In the genomic region with DNA sequence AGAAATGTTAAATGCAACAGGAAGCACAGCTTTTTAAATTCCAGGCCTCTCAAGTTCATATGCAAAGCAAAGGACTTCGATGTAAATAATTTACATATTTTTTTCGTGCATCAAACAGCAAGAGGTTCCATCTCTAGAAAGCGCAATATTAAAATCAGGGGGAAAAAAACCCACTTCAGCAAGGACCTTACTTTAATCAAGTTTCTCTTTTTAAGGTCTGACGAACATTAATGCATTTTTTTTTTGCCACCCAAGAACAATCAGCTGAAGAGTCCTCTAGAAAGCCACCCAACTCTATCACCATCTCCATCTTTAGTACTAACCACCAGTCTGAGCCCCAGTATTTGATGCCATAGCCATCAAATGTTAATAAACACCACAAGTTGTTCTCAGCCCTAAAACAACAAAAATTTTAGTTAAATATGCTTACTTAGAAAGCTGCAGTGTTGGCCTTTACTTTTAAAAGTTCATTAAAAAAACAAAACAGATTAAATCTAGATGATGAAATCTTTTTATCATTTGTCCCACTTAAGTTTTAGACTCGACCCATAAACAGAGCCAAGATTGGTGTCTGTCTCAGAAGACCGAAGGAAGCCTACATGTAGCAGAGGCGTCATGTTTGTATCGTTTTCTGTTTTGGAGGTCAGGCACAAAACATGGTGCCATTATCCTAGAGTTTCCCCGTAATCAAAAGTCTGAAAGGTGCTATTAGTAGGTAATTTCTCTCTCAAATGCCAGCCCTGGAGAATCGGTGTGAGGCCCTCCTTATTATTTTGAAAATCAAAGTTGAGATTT, we compare ENCODE assay signal across 8 mouse cellular contexts. TPM values are rescaled to one million over a fixed set of nuclear protein-coding genes. Genes with fewer than 3 reads are reported as not detected.
A peak's percentile ranks its signal among the peaks of the same experiment; 100 is the strongest.
DNase-seq lines count a peak whose midpoint lies in the region; ATAC-seq and TF ChIP-seq lines count a peak whose summit lies in the region.

No protein-coding gene starts in this region.

- H3K4me2 ChIP-seq in heart, postnatal 0 days (ENCODE audit: low read depth, low read length) = peak overlapping the region; percentile 75
- peak overlapping the region; percentile 83 for H3K4me2 ChIP-seq in forebrain, postnatal 0 days (ENCODE audit: low read depth)

- in situ Hi-C loops in ES-E14 (cut with MboI; ENCODE audit: low sequenced_read_pairs in 2 of 2, unreplicated experiment in 2 of 2) = no loop called here

- 24% methylated on average over 10 of the region's 10 CpGs for WGBS in heart, postnatal 0 days
- 40% methylated on average over 10 of the region's 10 CpGs for WGBS in forebrain, postnatal 0 days
- 66% methylated on average over 10 of the region's 10 CpGs for WGBS in midbrain, embryonic 10.5 days

- H3K9ac ChIP-seq in heart, postnatal 0 days (replicated peaks; ENCODE audit: low read depth, low read length) = peak overlapping the region; percentile 98
- peak overlapping the region; percentile 88; the same call in 1 of the 2 replicates for H3K9ac ChIP-seq in ES-E14 (ENCODE audit: insufficient read depth, low read depth, low read length, poor library complexity, severe bottlenecking)
- H3K9ac ChIP-seq in forebrain, postnatal 0 days = peak overlapping the region; percentile 95

- no peak for ATAC-seq in heart, postnatal 0 days (ENCODE audit: insufficient read depth, low read depth)
- ATAC-seq in forebrain, postnatal 0 days = no peak

- no peaks in the 10 kb centered on the region for H3K9me3 ChIP-seq in heart, postnatal 0 days (replicated peaks; ENCODE audit: control insufficient read depth, low read length)
- H3K9me3 ChIP-seq in ES-E14 (ENCODE audit: control insufficient read depth, insufficient read depth, low read depth, low read length) = no peaks in the 10 kb centered on the region
- no peaks in the 10 kb centered on the region for H3K9me3 ChIP-seq in forebrain, postnatal 0 days (ENCODE audit: low read length)
- H3K9me3 ChIP-seq in midbrain, embryonic 10.5 days (replicated peaks) = peaks cover 12% of the 10 kb centered on the region

- no peaks in the 10 kb centered on the region for H3K36me3 ChIP-seq in heart, postnatal 0 days (replicated peaks; ENCODE audit: control insufficient read depth, insufficient read depth, low read length)
- H3K36me3 ChIP-seq in ES-E14 (ENCODE audit: control insufficient read depth, insufficient read depth, low read length, poor library complexity, severe bottlenecking) = no peaks in the 10 kb centered on the region
- H3K36me3 ChIP-seq in forebrain, postnatal 0 days (ENCODE audit: insufficient read depth) = no peaks in the 10 kb centered on the region
- peaks cover 14% of the 10 kb centered on the region for H3K36me3 ChIP-seq in midbrain, embryonic 10.5 days

- H3K4me1 ChIP-seq in heart, postnatal 0 days (ENCODE audit: control insufficient read depth, insufficient read depth) = peaks cover 51% of the 10 kb centered on the region
- H3K4me1 ChIP-seq in ES-E14 (ENCODE audit: control insufficient read depth in 2 of 2, insufficient read depth in 2 of 2, low read length in 2 of 2, poor library complexity in 1 of 2) = peaks cover 0 to 9% of the 10 kb centered on the region in 2 experiments; a peak in 1 of 4 replicates
- peaks cover 9% of the 10 kb centered on the region; the same call in 1 of the 2 replicates for H3K4me1 ChIP-seq in forebrain, postnatal 0 days (ENCODE audit: insufficient read depth)
- peaks cover 42% of the 10 kb centered on the region for H3K4me1 ChIP-seq in midbrain, embryonic 10.5 days

- H3K27ac ChIP-seq in heart, postnatal 0 days (ENCODE audit: low read depth) = peak overlapping the region; percentile 97
- no peak overlapping the region for H3K27ac ChIP-seq in ES-E14 (ENCODE audit: insufficient read depth, low read depth, low read length, poor library complexity, severe bottlenecking)
- H3K27ac ChIP-seq in forebrain, postnatal 0 days (ENCODE audit: low read depth, low read length) = peak overlapping the region; percentile 89; the same call in 1 of the 2 replicates
- H3K27ac ChIP-seq in midbrain, embryonic 10.5 days (replicated peaks) = peak overlapping the region; percentile 98

- no peak for DNase-seq in heart, postnatal 0 days (ENCODE audit: low spot score)
- no peak for DNase-seq in heart, postnatal 14 days
- DNase-seq in ES-E14 (ENCODE audit: low read depth, low spot score) = no peak
- DNase-seq in forebrain, postnatal 0 days = no peak
- no peak for DNase-seq in midbrain, embryonic 10.5 days (ENCODE audit: low spot score)
- no peak for DNase-seq in embryo, embryonic 10.5 days (ENCODE audit: low spot score)
- DNase-seq in cerebellum, adult 8-10 months = no peak
- no peak for DNase-seq in spleen, postnatal 10 days (ENCODE audit: low spot score in 2 of 2)

- TF ChIP-seq EP300 in heart, postnatal 0 days (IDR thresholded peaks at IDR 0.05; ENCODE audit: low read depth) = no peak

- H3K4me3 ChIP-seq in heart, postnatal 0 days (ENCODE audit: low read depth, low read length) = peak overlapping the region; percentile 92
- H3K4me3 ChIP-seq in ES-E14 (ENCODE audit: insufficient read depth in 1 of 2, low read depth in 1 of 2, low read length in 2 of 2, poor library complexity in 1 of 2, severe bottlenecking in 1 of 2) = peak overlapping the region; percentile 82 to 91; a peak in 3 of 4 replicates
- H3K4me3 ChIP-seq in forebrain, postnatal 0 days (ENCODE audit: low read depth, low read length) = peak overlapping the region; percentile 79
- H3K4me3 ChIP-seq in midbrain, embryonic 10.5 days = peak overlapping the region; percentile 88

- intact Hi-C loops in heart, postnatal 14 days (cut with DNase I) = loop anchor here (2.0 to 5.0 kb wide), 4 partner anchors 19 to 253 kb away; a partner anchor contains a TSS

- no peak for TF ChIP-seq CTCF in heart, postnatal 0 days (IDR thresholded peaks at IDR 0.05; ENCODE audit: low read depth)
- no peak for TF ChIP-seq CTCF in forebrain, postnatal 0 days (IDR thresholded peaks at IDR 0.05; ENCODE audit: low read depth)

- no peaks in the 10 kb centered on the region for H3K27me3 ChIP-seq in heart, postnatal 0 days (ENCODE audit: control insufficient read depth, insufficient read depth, low read length)
- H3K27me3 ChIP-seq in forebrain, postnatal 0 days (ENCODE audit: insufficient read depth, low read length) = no peaks in the 10 kb centered on the region
- peaks cover 8% of the 10 kb centered on the region for H3K27me3 ChIP-seq in midbrain, embryonic 10.5 days (ENCODE audit: low read depth, poor library complexity, severe bottlenecking)

TF ChIP-seq in ES-E14, 5 proteins besides CTCF, POLR2A, EP300 and RAD21:
- TF ChIP-seq ZNF384 (IDR thresholded peaks at IDR 0.05; ENCODE audit: low read depth, low read length) (no peak), MAFK (IDR thresholded peaks at IDR 0.05; ENCODE audit: insufficient read depth, low read depth, low read length) (no peak), ZC3H11A (IDR thresholded peaks at IDR 0.05; ENCODE audit: borderline replicate concordance, low read depth, low read length) (no peak), CHD2 (IDR thresholded peaks at IDR 0.05; ENCODE audit: low read depth, low read length) (no peak), HCFC1 (IDR thresholded peaks at IDR 0.05; ENCODE audit: borderline replicate concordance, insufficient read depth, low read length) (no peak)

RNA-seq across cellular contexts. Expression of a gene that starts 1.4 kb away (rescaled TPM):
- 51.7 and 61.7 TPM in 2 replicates for total RNA-seq in heart, postnatal 0 days (2014; rRNA removed; ENCODE audit: low replicate concordance)
- 11.9 and 12.5 TPM in 2 replicates for polyA plus RNA-seq in heart, postnatal 0 days (2015; fragmentation: Nextera tagmentation; extraction: Ambion mirVana)
- total RNA-seq in heart, postnatal 14 days (2021) = 10 to 100 TPM; 44.1 to 45.4 TPM
- 35.0 and 46.4 TPM in 2 replicates for total RNA-seq in ES-E14 (2012; rRNA removed)
- total RNA-seq in forebrain, postnatal 0 days (2014; rRNA removed) = 19.4 and 22.5 TPM in 2 replicates
- polyA plus RNA-seq in forebrain, postnatal 0 days (2015; fragmentation: Nextera tagmentation; extraction: Ambion mirVana) = 2.9 and 4.4 TPM in 2 replicates
- 9.0 and 10.6 TPM in 2 replicates for polyA plus RNA-seq in midbrain, embryonic 10.5 days (2016; fragmentation: Nextera tagmentation; extraction: Ambion mirVana)
